Mouse (Mus musculus): ENCODE measurements around the gene Iqschfp.

GRCm38 (mm10) chr3:68305647-68306046 lies 413.6 kb downstream of the Iqschfp start:
- TF ChIP-seq POLR2A (IDR thresholded peaks at IDR 0.05; ENCODE audit: borderline replicate concordance, extremely low read depth, insufficient read depth, insufficient read length, poor library complexity, severe bottlenecking) (no peak), CTCF (IDR thresholded peaks at IDR 0.05; ENCODE audit: borderline replicate concordance, extremely low read depth, insufficient read depth, insufficient read length) (no peak)

All from brain, embryonic 14.5 days (tissue).